Mouse (Mus musculus) ES-E14 (cell line): Measurements from ENCODE around the gene Cog5.

Experiments
- CHD2 ChIP-seq: IDR thresholded peaks from 2 replicates; pipeline ENCODE4 v1.6.1; 2014; ENCODE audit warnings: mild to moderate bottlenecking, low read depth, low read length, inconsistent platforms
- HCFC1 ChIP-seq: IDR thresholded peaks from 2 replicates; pipeline ENCODE4 v1.6.1; 2012; ENCODE audit warnings: low read length, inconsistent platforms, borderline replicate concordance; ENCODE audit not compliant: insufficient read depth
- MAFK ChIP-seq: IDR thresholded peaks from 2 replicates; pipeline ENCODE4 v1.6.1; 2014; ENCODE audit warnings: mild to moderate bottlenecking, low read depth, low read length, inconsistent platforms; ENCODE audit not compliant: insufficient read depth
- ZC3H11A ChIP-seq: IDR thresholded peaks from 2 replicates; pipeline ENCODE4 v1.6.1; 2012; ENCODE audit warnings: low read depth, mild to moderate bottlenecking, inconsistent platforms, low read length, borderline replicate concordance
- ZNF384 ChIP-seq: IDR thresholded peaks from 2 replicates; pipeline ENCODE4 v1.6.1; 2012; ENCODE audit warnings: low read depth, low read length, inconsistent platforms

DNA sequence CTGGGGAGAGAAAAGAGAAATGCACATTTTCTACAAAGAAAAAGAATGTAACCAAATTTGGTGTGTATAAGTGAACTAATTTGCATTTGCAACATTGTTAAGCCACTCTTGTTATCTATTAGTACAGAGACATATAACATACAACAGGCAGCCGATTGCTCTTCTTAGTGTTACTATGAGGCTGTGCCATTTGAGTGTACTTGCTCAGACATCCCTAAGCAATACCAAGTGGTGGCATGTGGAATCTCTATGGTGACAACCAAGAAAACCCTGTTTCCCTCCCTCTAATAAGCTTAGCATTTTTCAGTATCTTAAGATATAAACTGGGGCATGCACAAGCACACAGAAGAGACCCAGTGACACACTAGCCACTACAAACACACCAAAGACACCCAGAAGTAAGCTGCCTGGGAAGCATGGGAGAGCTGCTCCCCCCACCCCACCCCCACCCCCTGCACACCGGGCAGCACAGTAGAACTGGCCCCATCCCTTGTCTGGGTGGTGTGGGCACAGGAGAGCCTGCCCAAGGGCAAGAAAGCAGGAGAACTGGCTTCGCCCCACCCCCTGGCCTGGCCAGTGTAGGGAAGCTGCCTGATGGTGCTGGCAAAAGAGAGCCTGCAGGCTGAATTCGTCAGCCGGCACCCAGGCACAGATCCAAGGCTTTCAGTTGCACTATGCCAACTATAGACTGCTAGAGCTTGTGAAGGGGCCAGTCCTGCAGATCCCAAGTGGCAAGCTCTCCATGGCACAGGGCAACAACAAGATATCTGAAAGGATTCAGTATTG lies 194.2 kb downstream of the Cog5 start:
- no peak for TF ChIP-seq HCFC1
- no peak for TF ChIP-seq ZNF384
- TF ChIP-seq CHD2 = no peak
- TF ChIP-seq ZC3H11A = no peak
- TF ChIP-seq MAFK = no peak
